Mouse (Mus musculus): ENCODE data around the gene Kansl1.

Gene Kansl1

GRCm38 (mm10) chr11:104440521-104441474 is 27.9 kb downstream of the Kansl1 start:
- intact Hi-C loops (cut with DNase I): loop anchor here (5.0 to 10.0 kb wide), 2 partner anchors 58 to 96 kb away; no protein-coding TSS in a partner anchor

GRCm38 (mm10) chr11:104439703-104440102 is 29.0 kb downstream of the Kansl1 start:
- intact Hi-C loops (cut with DNase I): loop anchor here (5.0 to 10.0 kb wide), 2 partner anchors 57 to 95 kb away; no protein-coding TSS in a partner anchor

GRCm38 (mm10) chr11:104438450-104438849 is 30.2 kb downstream of the Kansl1 start:
- intact Hi-C loops (cut with DNase I): loop anchor here (1.0 kb wide), 1 partner anchor 8 kb away; no protein-coding TSS in a partner anchor

GRCm38 (mm10) chr11:104436394-104436954 is 32.2 kb downstream of the Kansl1 start:
- intact Hi-C loops (cut with DNase I): no loop called here

GRCm38 (mm10) chr11:104435753-104436152 is 32.9 kb downstream of the Kansl1 start:
- intact Hi-C loops (cut with DNase I): no loop called here

GRCm38 (mm10) chr11:104435141-104435540 is 33.5 kb downstream of the Kansl1 start:
- intact Hi-C loops (cut with DNase I): no loop called here

GRCm38 (mm10) chr11:104432251-104432650 is 36.4 kb downstream of the Kansl1 start:
- intact Hi-C loops (cut with DNase I): no loop called here

GRCm38 (mm10) chr11:104431807-104432206 is 36.9 kb downstream of the Kansl1 start:
- intact Hi-C loops (cut with DNase I): no loop called here

- intact Hi-C loops (cut with DNase I): no loop called here
Measured at GRCm38 (mm10) chr11:104424727-104425416, 43.8 kb downstream of the Kansl1 start.

- intact Hi-C loops (cut with DNase I): no loop called here
Measured at GRCm38 (mm10) chr11:104412254-104412653, 56.4 kb downstream of the Kansl1 start.

- intact Hi-C loops (cut with DNase I): no loop called here
Measured at GRCm38 (mm10) chr11:104407391-104407790, 61.3 kb downstream of the Kansl1 start.

GRCm38 (mm10) chr11:104400961-104401360 is 67.7 kb downstream of the Kansl1 start:
- intact Hi-C loops (cut with DNase I): no loop called here

- intact Hi-C loops (cut with DNase I): no loop called here
Measured at GRCm38 (mm10) chr11:104399459-104400216, 69.0 kb downstream of the Kansl1 start.

- intact Hi-C loops (cut with DNase I): no loop called here
Measured at GRCm38 (mm10) chr11:104395648-104396047, 73.0 kb downstream of the Kansl1 start.

GRCm38 (mm10) chr11:104393196-104393595 is 75.5 kb downstream of the Kansl1 start:
- intact Hi-C loops (cut with DNase I): no loop called here

- intact Hi-C loops (cut with DNase I): no loop called here
Measured at GRCm38 (mm10) chr11:104392153-104392552, 76.5 kb downstream of the Kansl1 start.

GRCm38 (mm10) chr11:104387284-104387683 is 81.4 kb downstream of the Kansl1 start:
- intact Hi-C loops (cut with DNase I): no loop called here

GRCm38 (mm10) chr11:104386595-104386994 is 82.1 kb downstream of the Kansl1 start:
- intact Hi-C loops (cut with DNase I): no loop called here

GRCm38 (mm10) chr11:104383167-104383810 is 85.4 kb downstream of the Kansl1 start:
- intact Hi-C loops (cut with DNase I): loop anchor here (5.0 kb wide), 1 partner anchor 59 kb away; no protein-coding TSS in a partner anchor

- intact Hi-C loops (cut with DNase I): loop anchor here (5.0 kb wide), 1 partner anchor 60 kb away; no protein-coding TSS in a partner anchor
Measured at GRCm38 (mm10) chr11:104381887-104382286, 86.8 kb downstream of the Kansl1 start.
